Comparison of ENCODE assay signal across 17 mouse cellular contexts in genomic region chr4:32274776-32275294, GRCm38 (mm10). TPM values are rescaled to one million over a fixed set of nuclear protein-coding genes. Genes with fewer than 3 reads are reported as not detected.
A peak's percentile ranks its signal among the peaks of the same experiment; 100 is the strongest.
DNase-seq lines count a peak whose midpoint lies in the region; ATAC-seq and TF ChIP-seq lines count a peak whose summit lies in the region.
"Had no signal": no experiment of that assay in that cellular context is flagged by ENCODE, and none has a peak within 500 bp of the region (broad histone marks: within the 10 kb centered on the region; RNA-seq: fewer than 3 reads in every experiment).

No protein-coding gene starts in this region.

- no peaks in the 10 kb centered on the region for H3K27me3 ChIP-seq in embryonic facial prominence, embryonic 11.5 days (ENCODE audit: control insufficient read depth, insufficient read depth, low read length)
- no peaks in the 10 kb centered on the region for H3K27me3 ChIP-seq in embryonic facial prominence, embryonic 10.5 days (replicated peaks; ENCODE audit: low read depth, poor library complexity, severe bottlenecking)
- H3K27me3 ChIP-seq in liver, postnatal 0 days (ENCODE audit: insufficient read depth, low read length): no peaks in the 10 kb centered on the region
- H3K27me3 ChIP-seq: embryonic facial prominence, embryonic 12.5 days; heart, embryonic 12.5 days; hindbrain, embryonic 15.5 days had no signal

- H3K4me1 ChIP-seq in embryonic facial prominence, embryonic 11.5 days (ENCODE audit: control insufficient read depth, insufficient read depth, low read length): no peaks in the 10 kb centered on the region
- peaks cover 3% of the 10 kb centered on the region for H3K4me1 ChIP-seq in embryonic facial prominence, embryonic 10.5 days
- H3K4me1 ChIP-seq in liver, postnatal 0 days (ENCODE audit: insufficient read depth): no peaks in the 10 kb centered on the region
- H3K4me1 ChIP-seq: heart, embryonic 12.5 days; hindbrain, embryonic 15.5 days had no signal

- no peak overlapping the region for H3K27ac ChIP-seq in embryonic facial prominence, embryonic 11.5 days (replicated peaks; ENCODE audit: low read depth, low read length)
- no peak overlapping the region for H3K27ac ChIP-seq in embryonic facial prominence, embryonic 10.5 days (replicated peaks)
- no peak overlapping the region for H3K27ac ChIP-seq in liver, postnatal 0 days (ENCODE audit: low read depth)
- H3K27ac ChIP-seq: embryonic facial prominence, embryonic 12.5 days; heart, adult 2 months; hindbrain, embryonic 15.5 days had no signal

- no peak for TF ChIP-seq EP300 in liver, postnatal 0 days (IDR thresholded peaks at IDR 0.05; ENCODE audit: low read depth)

- H3K9ac ChIP-seq in embryonic facial prominence, embryonic 11.5 days (replicated peaks; ENCODE audit: low read length): no peak overlapping the region
- no peak overlapping the region for H3K9ac ChIP-seq in liver, postnatal 0 days (replicated peaks)
- H3K9ac ChIP-seq: embryonic facial prominence, embryonic 12.5 days; heart, embryonic 12.5 days; hindbrain, embryonic 15.5 days had no signal

- 0 out of 2 replicates have a peak, but pooled peaks have one; percentile 4 for TF ChIP-seq CTCF in liver, postnatal 0 days (IDR thresholded peaks at IDR 0.05; ENCODE audit: low read depth)

- no peak for DNase-seq in embryonic facial prominence, embryonic 11.5 days (ENCODE audit: low spot score)
- DNase-seq in embryonic facial prominence, embryonic 10.5 days (ENCODE audit: low spot score): no peak
- DNase-seq in liver, postnatal 0 days: no peak
- DNase-seq in liver: no peak
- DNase-seq in lung, postnatal 4 days: no peak
- DNase-seq in spleen, adult 12 weeks (ENCODE audit: low spot score): no peak
- DNase-seq: adrenal gland, adult 8-10 months; adrenal gland, postnatal 36 days; cerebellum, adult 2 months; cerebellum, postnatal 10 days; gastrocnemius, postnatal 36 days; heart, adult 2 months had no signal

- 0 out of 2 replicates have a peak, but pooled peaks have one; percentile 34 for ATAC-seq in embryonic facial prominence, embryonic 11.5 days (replicated peaks; ENCODE audit: insufficient number of reproducible peaks, low FRiP score, low TSS enrichment, low read depth)
- no peak for ATAC-seq in liver, postnatal 0 days
- ATAC-seq in granulocyte monocyte progenitor cell, adult 5-6 weeks (replicated peaks; ENCODE audit: poor library complexity, severe bottlenecking): peak; percentile 62
- ATAC-seq in neutrophil, adult 5-6 weeks (ENCODE audit: extremely low read depth, insufficient number of reproducible peaks, low FRiP score, poor library complexity, severe bottlenecking): peak; percentile 30; the same call in 1 of the 2 replicates

- no peak overlapping the region for H3K4me3 ChIP-seq in embryonic facial prominence, embryonic 11.5 days (ENCODE audit: low read depth, low read length)
- H3K4me3 ChIP-seq in embryonic facial prominence, embryonic 10.5 days: no peak overlapping the region
- H3K4me3 ChIP-seq in liver, postnatal 0 days (ENCODE audit: low read depth, low read length): no peak overlapping the region
- H3K4me3 ChIP-seq: embryonic facial prominence, embryonic 12.5 days; heart, adult 2 months; heart, embryonic 12.5 days; hindbrain, embryonic 15.5 days had no signal

- 87% methylated on average over 6 of the region's 6 CpGs for WGBS in embryonic facial prominence, embryonic 11.5 days
- 82% methylated on average over 6 of the region's 6 CpGs for WGBS in embryonic facial prominence, embryonic 10.5 days
- WGBS in liver, postnatal 0 days (ENCODE audit: insufficient replicate concordance): 70% methylated on average over 6 of the region's 6 CpGs

- no peaks in the 10 kb centered on the region for H3K9me3 ChIP-seq in embryonic facial prominence, embryonic 11.5 days (replicated peaks; ENCODE audit: control insufficient read depth, low read length)
- no peaks in the 10 kb centered on the region for H3K9me3 ChIP-seq in embryonic facial prominence, embryonic 10.5 days
- no peaks in the 10 kb centered on the region for H3K9me3 ChIP-seq in liver, postnatal 0 days (ENCODE audit: low read length)
- H3K9me3 ChIP-seq: embryonic facial prominence, embryonic 12.5 days; heart, embryonic 12.5 days; hindbrain, embryonic 15.5 days had no signal

- no peak overlapping the region for H3K4me2 ChIP-seq in embryonic facial prominence, embryonic 11.5 days (ENCODE audit: low read depth, low read length)
- no peak overlapping the region for H3K4me2 ChIP-seq in liver, postnatal 0 days (ENCODE audit: low read depth, low read length)
- H3K4me2 ChIP-seq: embryonic facial prominence, embryonic 12.5 days; heart, embryonic 12.5 days; hindbrain, embryonic 15.5 days had no signal

- no peaks in the 10 kb centered on the region for H3K36me3 ChIP-seq in embryonic facial prominence, embryonic 11.5 days (replicated peaks; ENCODE audit: control insufficient read depth, insufficient read depth, low read depth, low read length)
- peaks cover 14% of the 10 kb centered on the region; the same call in 1 of the 2 replicates for H3K36me3 ChIP-seq in embryonic facial prominence, embryonic 10.5 days (replicated peaks)
- H3K36me3 ChIP-seq in liver, postnatal 0 days (replicated peaks; ENCODE audit: insufficient read depth, low read length): no peaks in the 10 kb centered on the region
- H3K36me3 ChIP-seq: embryonic facial prominence, embryonic 12.5 days; hindbrain, embryonic 15.5 days had no signal

RNA-seq across cellular contexts. Expression of gene Bach2, which starts 36.2 kb away (rescaled TPM):
- polyA plus RNA-seq in embryonic facial prominence, embryonic 11.5 days (2014; fragmentation: Nextera tagmentation; extraction: Ambion mirVana): 11.0 and 11.5 TPM in 2 replicates
- polyA plus RNA-seq in embryonic facial prominence, embryonic 10.5 days (2016; fragmentation: Nextera tagmentation; extraction: Ambion mirVana): 12.2 and 12.4 TPM in 2 replicates
- polyA plus RNA-seq in liver, postnatal 0 days (2015; fragmentation: Nextera tagmentation; extraction: Ambion mirVana): 2.7 and 4.3 TPM in 2 replicates
- 0.67 and 4.9 TPM in 2 replicates for total RNA-seq in granulocyte monocyte progenitor cell, adult 5-6 weeks (2014; fragmentation: Nextera tagmentation)
- total RNA-seq in granulocyte monocyte progenitor cell, adult 5-6 weeks (2017): under 0.01 and 0.17 TPM in 2 replicates
- total RNA-seq in neutrophil, adult 5-6 weeks (2017): 79.4 and 98.9 TPM in 2 replicates
